Mouse (Mus musculus) frontal cortex, adult (tissue): Measurements from ENCODE around the gene Ints6.

Experiments
- ATAC-seq: cut with Nextera tagmentation; 2 replicates; pipeline ENCODE4 v1.9.2; 2017; ENCODE audit warnings: mild to moderate bottlenecking, moderate library complexity, mixed read lengths; ENCODE audit not compliant: low TSS enrichment

Ints6 gene

GRCm38 (mm10) chr14:62761036-62761881 is at the start of gene Ints6:
Gene Ints6 (minus strand): TSS chr14:62761169.
- ATAC-seq, result peak; percentile 88

GRCm38 (mm10) chr14:62808661-62809523 is 47.9 kb upstream of the Ints6 start:
- ATAC-seq, result no peak

DNA sequence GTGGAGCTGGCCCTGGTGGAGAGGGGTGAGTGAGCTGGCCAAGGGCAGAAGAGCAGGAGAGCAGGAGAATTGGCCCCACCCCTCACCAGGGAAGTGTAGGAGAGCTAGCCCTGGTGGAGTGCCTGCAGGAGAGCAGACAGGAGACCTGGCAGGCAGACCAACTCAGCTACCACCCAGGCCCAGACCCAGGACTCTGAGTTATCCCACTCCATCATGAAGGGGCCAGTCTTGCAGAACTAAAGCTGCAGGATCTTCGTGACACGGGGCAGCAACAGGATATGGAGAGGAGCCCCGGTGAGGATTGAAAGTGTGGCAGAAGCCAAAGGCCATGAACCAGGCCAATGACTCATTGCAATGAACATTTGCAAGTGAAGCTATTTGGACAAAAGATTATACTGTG is 46.0 kb upstream of the Ints6 start:
- no peak for ATAC-seq

DNA sequence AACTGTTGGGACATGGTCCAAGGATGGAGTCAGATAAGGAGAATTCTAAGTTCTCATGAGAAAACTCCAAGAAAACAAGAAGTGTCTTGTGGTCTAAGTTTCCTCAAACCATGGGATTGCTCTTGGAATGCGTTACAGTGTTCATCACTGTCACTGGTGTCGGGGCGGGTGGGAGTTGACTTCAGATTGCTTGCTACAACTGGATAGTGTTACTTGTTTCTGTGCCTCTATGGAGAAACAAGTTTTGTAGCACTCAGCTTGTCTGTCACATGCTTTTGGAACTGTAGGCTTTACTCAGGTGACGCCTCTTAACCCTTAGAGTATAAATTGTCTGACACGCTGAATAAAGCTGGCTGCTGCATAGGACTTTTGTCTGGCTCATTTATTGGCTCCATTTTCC is 42.2 kb upstream of the Ints6 start:
- no peak for ATAC-seq

GRCm38 (mm10) chr14:62800791-62801190 is 39.8 kb upstream of the Ints6 start:
- peak; percentile 93 for ATAC-seq

- ATAC-seq, result no peak
Observed at GRCm38 (mm10) chr14:62798608-62799101, 37.7 kb upstream of the Ints6 start.

- no peak for ATAC-seq
Observed at GRCm38 (mm10) chr14:62795719-62796118, 34.8 kb upstream of the Ints6 start.

- no peak for ATAC-seq
Observed at GRCm38 (mm10) chr14:62789282-62789681, 28.3 kb upstream of the Ints6 start.

DNA sequence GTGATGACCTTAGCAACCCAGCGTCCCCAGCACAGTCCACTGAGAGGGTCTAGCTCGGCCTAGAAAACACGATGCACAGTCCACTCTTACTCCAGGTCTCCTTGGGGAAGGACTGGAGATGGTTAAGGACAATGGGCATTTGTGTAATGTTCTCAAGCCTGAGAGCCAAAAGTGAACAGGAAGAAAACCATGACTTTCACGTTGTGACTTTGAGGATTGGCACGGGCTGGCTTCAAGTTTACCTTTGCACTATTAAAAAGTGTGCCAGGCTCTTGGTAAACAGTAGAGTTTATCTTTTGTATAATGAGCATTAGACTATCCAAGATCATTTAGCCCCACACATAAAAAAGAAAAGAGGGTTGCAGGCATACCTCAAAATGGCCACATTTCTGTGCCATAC is 22.0 kb upstream of the Ints6 start:
- ATAC-seq, result no peak

DNA sequence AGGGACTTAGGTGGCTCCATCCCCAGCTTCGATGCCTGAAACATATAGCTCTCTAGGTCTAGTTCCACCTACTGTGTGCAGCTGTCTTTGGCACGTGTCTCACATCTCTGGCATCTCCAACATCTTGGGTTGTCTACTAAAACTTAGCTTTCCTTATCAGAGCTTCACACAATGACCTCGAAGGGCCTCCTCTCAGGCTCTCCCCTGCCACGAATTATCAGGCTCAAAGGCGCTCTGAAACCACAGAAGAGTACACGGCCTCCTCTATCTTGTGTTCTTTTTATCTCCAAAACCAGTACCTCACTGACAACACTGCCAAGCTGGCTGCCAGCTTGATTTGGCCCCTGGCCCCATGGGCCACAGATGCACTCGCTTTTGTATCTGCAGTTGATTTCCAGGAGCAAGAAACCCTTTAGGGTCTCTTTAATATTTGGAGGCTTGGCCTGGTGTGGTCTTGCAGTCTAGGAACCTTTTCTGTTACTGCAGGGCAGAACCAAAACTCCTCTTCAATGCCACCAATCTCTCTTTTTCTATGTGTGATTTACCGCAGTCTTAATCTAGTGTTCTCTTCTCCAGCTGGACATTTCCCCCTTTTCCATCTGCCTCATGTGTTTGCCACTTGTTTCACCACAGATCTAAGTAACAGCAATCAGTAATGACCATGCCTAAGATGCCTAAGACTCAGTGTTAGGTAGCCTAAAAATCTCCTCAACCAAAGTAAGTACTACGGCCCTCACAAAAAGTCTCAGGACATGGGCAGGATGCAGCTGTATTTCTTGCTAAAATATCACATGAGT is 19.7 kb upstream of the Ints6 start:
- no peak for ATAC-seq

DNA sequence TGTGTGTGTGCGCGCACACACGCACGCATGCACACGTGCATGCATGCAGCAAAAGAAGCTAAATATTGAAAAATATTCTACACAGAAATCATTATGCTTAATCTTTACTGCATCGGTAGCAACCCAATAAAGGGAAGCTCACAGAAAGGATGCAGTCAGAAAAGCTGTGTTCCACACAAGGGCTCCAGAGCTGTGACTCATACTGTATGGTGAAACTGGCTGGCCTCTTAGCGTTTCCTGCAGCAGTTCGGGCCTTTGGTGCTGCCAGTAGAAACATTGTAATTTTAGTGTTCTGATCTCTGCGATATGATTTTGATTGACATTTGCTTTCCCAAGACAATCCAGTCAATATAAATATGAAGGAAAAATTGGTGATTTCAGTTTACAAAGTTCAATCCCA is 17.1 kb upstream of the Ints6 start:
- ATAC-seq, result no peak

DNA sequence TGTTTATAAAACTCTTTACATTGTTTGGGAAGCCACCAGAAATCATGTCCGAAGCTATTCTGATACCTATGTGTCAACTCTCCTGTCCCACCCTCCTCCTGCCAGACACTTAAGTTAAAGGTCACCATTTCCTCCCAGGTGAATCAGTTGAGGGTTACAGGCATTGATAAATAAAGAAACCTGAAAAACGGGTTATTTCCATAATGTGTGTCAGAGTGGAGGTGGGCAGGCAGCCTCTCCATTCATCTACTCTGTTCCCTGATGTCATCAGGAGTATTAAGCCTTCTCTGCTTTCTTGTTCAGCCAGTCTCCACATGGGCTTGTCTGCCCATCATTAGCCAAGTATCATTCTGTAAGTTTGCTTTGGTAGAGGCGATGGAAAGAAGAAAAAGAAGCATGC is 14.1 kb upstream of the Ints6 start:
- no peak for ATAC-seq

- no peak for ATAC-seq
Observed at GRCm38 (mm10) chr14:62774246-62774645, 13.3 kb upstream of the Ints6 start.

GRCm38 (mm10) chr14:62773766-62774165 is 12.8 kb upstream of the Ints6 start:
- ATAC-seq, result no peak

GRCm38 (mm10) chr14:62765398-62765797 is 4.4 kb upstream of the Ints6 start:
- ATAC-seq, result no peak

GRCm38 (mm10) chr14:62764371-62764770 is 3.4 kb upstream of the Ints6 start:
- ATAC-seq, result no peak

DNA sequence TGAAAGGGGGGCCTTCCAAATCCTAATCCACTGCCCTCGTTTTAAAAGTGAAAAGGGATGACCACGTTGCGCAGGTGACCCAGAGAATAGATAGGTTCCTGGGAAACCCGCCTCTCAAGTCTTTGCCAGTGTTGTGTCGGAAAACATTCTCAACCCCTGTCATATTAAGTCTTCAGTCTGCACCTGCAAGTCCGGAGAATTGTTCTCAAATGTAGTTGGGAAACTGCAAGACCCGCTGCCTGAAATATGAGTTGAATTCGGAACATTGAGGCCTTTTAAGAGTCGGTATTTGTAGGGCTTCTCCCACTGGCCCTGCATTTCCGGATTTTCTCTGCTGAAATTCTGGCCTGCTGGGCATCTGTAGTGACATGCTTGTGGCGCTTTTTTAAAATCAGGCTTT is 974 bp upstream of the Ints6 start:
- ATAC-seq, result no peak

DNA sequence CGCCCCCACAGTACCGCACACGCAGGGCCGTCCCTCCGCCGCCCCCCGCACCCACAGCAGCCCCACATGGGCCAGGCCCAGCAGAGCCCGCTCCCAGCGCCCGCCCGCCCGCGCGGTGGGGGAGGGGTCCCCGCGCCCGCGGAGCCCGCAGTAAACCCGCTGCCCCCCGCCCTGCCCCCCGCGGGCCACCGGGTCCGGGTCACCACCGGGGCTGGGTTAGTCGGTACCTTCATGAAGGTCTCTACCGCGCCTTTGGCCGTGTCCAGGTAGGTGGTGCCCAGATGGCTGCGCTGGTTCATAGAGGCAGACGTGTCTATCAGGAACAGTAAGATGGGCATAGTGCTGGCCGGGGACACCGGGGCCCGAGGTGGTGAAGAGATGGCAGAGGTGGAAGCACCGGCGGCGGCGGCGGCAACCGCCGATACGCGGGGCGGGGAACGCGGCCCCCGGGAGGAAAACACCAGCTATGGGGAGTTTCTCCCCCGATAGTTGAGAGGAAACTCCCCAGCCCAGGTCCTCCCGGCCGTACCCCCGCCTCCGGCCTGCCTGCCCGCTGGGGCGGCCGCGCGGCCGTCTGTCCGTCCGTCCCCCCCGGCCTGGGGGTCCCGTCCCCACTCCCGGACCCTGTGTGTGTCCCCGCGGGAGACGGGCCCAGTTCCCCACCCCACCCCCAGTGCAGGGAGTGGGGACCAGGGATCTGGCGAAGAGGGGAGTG is 491 bp downstream of the Ints6 start:
- ATAC-seq, result peak; percentile 18; the same call in 1 of the 2 replicates

DNA sequence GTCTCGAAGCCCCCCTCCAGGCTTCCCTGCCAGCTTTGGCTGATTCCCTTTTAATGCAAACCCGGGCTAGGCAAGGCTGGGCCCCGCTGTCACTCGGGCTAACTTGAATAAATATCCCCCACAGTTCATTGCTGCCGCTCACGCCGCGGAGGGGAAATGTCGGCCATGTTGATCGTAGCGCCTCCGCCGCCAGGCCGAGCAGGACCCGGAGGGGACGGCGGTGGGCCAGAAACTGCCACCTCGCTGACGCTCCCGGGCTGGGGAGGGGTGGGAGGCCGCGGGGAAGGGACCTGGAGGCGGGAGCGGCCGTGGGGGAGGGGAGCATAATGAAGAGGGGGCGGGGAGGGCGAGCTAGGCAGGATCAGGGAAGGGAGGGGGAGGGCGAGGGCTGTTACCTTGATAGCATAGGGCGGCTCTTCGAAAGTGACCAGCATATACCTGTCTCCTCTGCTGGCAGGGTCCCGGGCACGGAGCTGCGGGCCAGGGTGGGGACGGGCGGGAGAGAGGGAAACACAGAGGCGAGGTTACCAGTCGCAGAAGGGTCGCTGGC is 1.1 kb downstream of the Ints6 start:
- peak; percentile 24; the same call in 1 of the 2 replicates for ATAC-seq

DNA sequence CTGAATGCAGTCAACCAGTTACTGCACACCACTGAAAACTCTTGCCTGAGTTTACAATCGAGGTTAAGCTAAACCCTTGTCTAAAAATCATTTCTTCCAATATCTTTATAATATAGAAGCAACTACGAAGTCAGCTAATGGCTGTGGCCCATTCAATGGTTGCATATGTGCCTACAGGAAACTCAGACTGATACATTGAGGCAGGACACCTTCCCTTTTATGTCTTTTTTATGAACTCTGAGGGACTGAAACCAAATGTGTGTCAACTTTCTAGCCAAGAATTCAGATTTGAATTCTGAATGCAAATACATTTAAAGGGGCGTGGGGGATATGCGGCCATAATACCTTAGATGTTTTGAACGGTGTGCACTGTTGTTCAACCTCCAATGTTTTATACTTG is 2.3 kb downstream of the Ints6 start:
- no peak for ATAC-seq

DNA sequence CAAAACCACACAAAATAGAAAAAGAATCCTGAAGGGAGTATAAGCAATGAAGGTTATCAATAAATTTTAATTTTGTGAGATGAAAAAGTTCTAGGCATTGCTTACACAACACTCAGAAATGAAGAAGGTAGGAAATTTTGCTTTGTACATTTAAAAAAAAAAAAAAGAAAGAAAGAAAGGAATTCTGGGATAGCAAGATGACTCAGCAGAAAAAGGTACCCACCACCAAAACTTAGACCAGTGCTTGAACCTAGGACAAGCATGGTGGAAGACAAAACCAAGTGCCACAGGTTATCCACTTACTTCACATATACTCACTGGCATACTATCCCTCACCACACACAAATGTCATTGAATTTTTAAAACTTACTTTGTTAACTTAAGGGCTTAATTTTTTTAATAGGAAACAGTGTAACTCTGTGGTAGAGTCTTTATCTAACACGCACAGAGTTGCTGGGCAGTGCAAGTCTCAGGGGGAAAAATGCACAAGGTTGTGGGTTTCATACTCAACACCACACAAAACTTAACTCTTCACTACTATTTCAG is 5.8 kb downstream of the Ints6 start:
- ATAC-seq, result no peak
